ENCODE assay signal across 7 mouse cellular contexts in the genomic region with DNA sequence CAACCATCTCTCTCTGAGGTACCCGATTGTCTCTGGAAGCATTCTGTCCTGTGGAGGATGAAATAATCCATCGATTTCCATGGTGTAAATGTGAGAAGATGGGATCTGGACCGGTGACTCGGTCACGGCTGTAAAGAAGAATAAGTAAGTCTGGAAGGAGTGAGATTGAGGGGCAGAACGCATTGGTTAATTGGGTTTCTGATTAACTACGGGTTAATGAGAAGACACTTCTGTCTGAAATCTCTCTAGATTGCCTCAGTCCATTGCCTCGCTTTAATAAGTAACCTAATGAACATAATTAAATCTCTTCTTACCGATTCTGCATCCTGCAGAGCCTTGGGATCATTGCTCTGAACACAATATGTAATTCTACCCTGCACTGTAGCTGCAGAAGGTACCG. TPM values are rescaled to one million over a fixed set of nuclear protein-coding genes. Genes with fewer than 3 reads are reported as not detected.
DNase-seq lines count a peak whose midpoint lies in the region; ATAC-seq and TF ChIP-seq lines count a peak whose summit lies in the region.
"Not testable (repeated sequence)": the region's sequence is repeated elsewhere in the genome, so short reads cannot be mapped to it uniquely, and the experiment has no call there.

No protein-coding gene starts in this region.

- H3K4me1 ChIP-seq in hindbrain, embryonic 13.5 days (replicated peaks); hindbrain, embryonic 15.5 days (replicated peaks); kidney, adult 2 months (ENCODE audit: control insufficient read depth, insufficient read depth, low read length); kidney, embryonic 16.5 days (ENCODE audit: insufficient read depth, low read length); neural tube, embryonic 13.5 days (replicated peaks): not testable (repeated sequence)
- peaks cover 11% of the 10 kb centered on the region; the same call in 1 of the 2 replicates for H3K4me1 ChIP-seq in kidney, embryonic 15.5 days

- TF ChIP-seq CTCF in kidney, adult 2 months (conservative IDR thresholded peaks at IDR 0.05; ENCODE audit: insufficient read depth, insufficient read length, low read depth, low read length), result not testable (repeated sequence)

- peak; percentile 50 for DNase-seq in kidney, adult 2 months
- peak; percentile 62 for DNase-seq in kidney, adult 9 months

- not testable (repeated sequence) for H3K36me3 ChIP-seq in hindbrain, embryonic 13.5 days; hindbrain, embryonic 15.5 days; kidney, adult 2 months (ENCODE audit: control insufficient read depth, insufficient read depth, low read length); kidney, embryonic 15.5 days; kidney, embryonic 16.5 days (ENCODE audit: insufficient read depth, low read length); neural tube, embryonic 13.5 days

- H3K27me3 ChIP-seq in hindbrain, embryonic 13.5 days; hindbrain, embryonic 15.5 days; kidney, adult 2 months (replicated peaks; ENCODE audit: control insufficient read depth, insufficient read depth, low read length); kidney, embryonic 15.5 days; kidney, embryonic 16.5 days (ENCODE audit: insufficient read depth, low read length); neural tube, embryonic 13.5 days: not testable (repeated sequence)

- H3K27ac ChIP-seq in hindbrain, embryonic 13.5 days, result peak overlapping the region; percentile 5; the same call in 1 of the 2 replicates
- H3K27ac ChIP-seq in hindbrain, embryonic 15.5 days (replicated peaks); kidney, adult 2 months (ENCODE audit: insufficient read depth, low read depth, low read length); kidney, embryonic 15.5 days; kidney, embryonic 16.5 days (ENCODE audit: low read length): not testable (repeated sequence)
- H3K27ac ChIP-seq in neural tube, embryonic 13.5 days (replicated peaks), result 0 out of 2 replicates have a peak overlapping the region, but pooled peaks have one; percentile 57

- 47% methylated on average over 10 of the region's 10 CpGs for WGBS in hindbrain, embryonic 13.5 days
- WGBS in hindbrain, embryonic 15.5 days, result 48% methylated on average over 10 of the region's 10 CpGs
- 34% methylated on average over 10 of the region's 10 CpGs for WGBS in kidney, adult 2 months
- 46% methylated on average over 10 of the region's 10 CpGs for WGBS in kidney, embryonic 15.5 days
- WGBS in kidney, embryonic 16.5 days, result 39% methylated on average over 10 of the region's 10 CpGs
- 51% methylated on average over 10 of the region's 10 CpGs for WGBS in neural tube, embryonic 13.5 days

- peak; percentile 39; the same call in 1 of the 2 replicates for ATAC-seq in hindbrain, embryonic 13.5 days (ENCODE audit: low FRiP score)
- 0 out of 2 replicates have a peak, but pooled peaks have one; percentile 19 for ATAC-seq in hindbrain, embryonic 15.5 days (ENCODE audit: low FRiP score, low read depth)
- 0 out of 2 replicates have a peak, but pooled peaks have one; percentile 43 for ATAC-seq in kidney, embryonic 15.5 days (replicated peaks; ENCODE audit: low FRiP score)
- ATAC-seq in kidney, embryonic 16.5 days (ENCODE audit: low FRiP score, low TSS enrichment), result peak; percentile 51; the same call in 1 of the 2 replicates
- ATAC-seq in neural tube, embryonic 13.5 days (ENCODE audit: low read depth), result 0 out of 2 replicates have a peak, but pooled peaks have one; percentile 43

- H3K9me3 ChIP-seq in hindbrain, embryonic 13.5 days; hindbrain, embryonic 15.5 days; kidney, embryonic 15.5 days (replicated peaks); kidney, embryonic 16.5 days (ENCODE audit: low read length); neural tube, embryonic 13.5 days: not testable (repeated sequence)

- H3K9ac ChIP-seq in hindbrain, embryonic 13.5 days; hindbrain, embryonic 15.5 days; kidney, embryonic 15.5 days; kidney, embryonic 16.5 days (replicated peaks; ENCODE audit: low read length); neural tube, embryonic 13.5 days: not testable (repeated sequence)

- H3K4me3 ChIP-seq in hindbrain, embryonic 13.5 days; hindbrain, embryonic 15.5 days; kidney, adult 2 months (ENCODE audit: insufficient read depth, low read depth, low read length); kidney, embryonic 15.5 days (replicated peaks); kidney, embryonic 16.5 days (ENCODE audit: low read length); neural tube, embryonic 13.5 days: not testable (repeated sequence)

- H3K4me2 ChIP-seq in hindbrain, embryonic 13.5 days; hindbrain, embryonic 15.5 days; kidney, embryonic 16.5 days (replicated peaks; ENCODE audit: low read depth, low read length); neural tube, embryonic 13.5 days: not testable (repeated sequence)
- peak overlapping the region; percentile 17; the same call in 1 of the 2 replicates for H3K4me2 ChIP-seq in kidney, embryonic 15.5 days

- not testable (repeated sequence) for TF ChIP-seq POLR2A in kidney, adult 2 months (IDR thresholded peaks at IDR 0.05; ENCODE audit: low read depth, low read length)

RNA-seq across cellular contexts. Expression of a gene that starts 34.2 kb away (rescaled TPM):
- 0.09 and 0.19 TPM in 2 replicates for polyA plus RNA-seq in hindbrain, embryonic 13.5 days (2015; fragmentation: Nextera tagmentation; extraction: Ambion mirVana)
- polyA plus RNA-seq in hindbrain, embryonic 15.5 days (2015; fragmentation: Nextera tagmentation; extraction: Ambion mirVana), result 0.10 and 0.12 TPM in 2 replicates
- polyA plus RNA-seq in kidney, adult 2 months (2012; rRNA removed), result 0.23 and 0.26 TPM in 2 replicates
- 0.09 and 0.10 TPM in 2 replicates for polyA plus RNA-seq in kidney, embryonic 15.5 days (2015; fragmentation: Nextera tagmentation; extraction: Ambion mirVana)
- 0.12 and 0.17 TPM in 2 replicates for polyA plus RNA-seq in kidney, embryonic 16.5 days (2015; fragmentation: Nextera tagmentation; extraction: Ambion mirVana)
- 0.06 TPM in 1 of 2 replicates, not detected in the other for polyA plus RNA-seq in neural tube, embryonic 13.5 days (2015; fragmentation: Nextera tagmentation; extraction: Ambion mirVana)

RNA-seq across cellular contexts. Expression of a gene that starts 40.6 kb away (rescaled TPM):
- 4.2 and 4.4 TPM in 2 replicates for polyA plus RNA-seq in hindbrain, embryonic 13.5 days (2015; fragmentation: Nextera tagmentation; extraction: Ambion mirVana)
- polyA plus RNA-seq in hindbrain, embryonic 15.5 days (2015; fragmentation: Nextera tagmentation; extraction: Ambion mirVana), result 8.9 and 9.1 TPM in 2 replicates
- 3,910 and 4,173 TPM in 2 replicates for polyA plus RNA-seq in kidney, adult 2 months (2012; rRNA removed)
- polyA plus RNA-seq in kidney, embryonic 15.5 days (2015; fragmentation: Nextera tagmentation; extraction: Ambion mirVana), result 4.1 and 5.2 TPM in 2 replicates
- 3.1 and 3.3 TPM in 2 replicates for polyA plus RNA-seq in kidney, embryonic 16.5 days (2015; fragmentation: Nextera tagmentation; extraction: Ambion mirVana)
- polyA plus RNA-seq in neural tube, embryonic 13.5 days (2015; fragmentation: Nextera tagmentation; extraction: Ambion mirVana), result 5.2 and 5.8 TPM in 2 replicates

Comparison
In these comparisons a context has a peak if more than half of its experiments do, and no peak if none do; other contexts are left out.
1. RNA of a gene that starts 40.6 kb away (polyA plus RNA-seq): 3,910 to 4,173 TPM in kidney, adult 2 months; 8.9 to 9.1 TPM in hindbrain, embryonic 15.5 days, 4.1 to 5.2 TPM in kidney, embryonic 15.5 days, 5.2 to 5.8 TPM in neural tube, embryonic 13.5 days, 4.2 to 4.4 TPM in hindbrain, embryonic 13.5 days and 3.1 to 3.3 TPM in kidney, embryonic 16.5 days; every median in the first group is over 100 times any median in the second.
2. Peak in every context shown above with its lines, with median percentiles within 50 percentile points of each other: ATAC-seq.